Mouse (Mus musculus) frontal cortex, postnatal 10 days (tissue): ENCODE data around the gene Phykpl.

ENCODE experiments used
- DNase-seq, 2 experiments: peaks; one replicate each; pipeline ENCODE4 v3.0.0; 2022; ENCODE audit warnings: low spot score in 2 of 2, mixed read lengths in 1 of 2

The Phykpl gene

GRCm38 (mm10) chr11:51584431-51585248 lies at the start of gene Phykpl:
Gene Phykpl, plus strand, starts transcription at chr11:51584757.
- DNase-seq = peak; percentile 89 to 93

- no peak for DNase-seq
Measured at GRCm38 (mm10) chr11:51538388-51538787, 46.2 kb upstream of the Phykpl start.

- DNase-seq = no peak
Measured at GRCm38 (mm10) chr11:51538919-51539758, 45.4 kb upstream of the Phykpl start.

GRCm38 (mm10) chr11:51539759-51540282 lies 44.7 kb upstream of the Phykpl start:
- peak; percentile 87 to 89 for DNase-seq

GRCm38 (mm10) chr11:51542424-51542823 lies 42.1 kb upstream of the Phykpl start:
- DNase-seq = no peak

- DNase-seq = no peak
Measured at GRCm38 (mm10) chr11:51543487-51544050, 41.0 kb upstream of the Phykpl start.

- no peak for DNase-seq
Measured at GRCm38 (mm10) chr11:51544413-51544812, 40.1 kb upstream of the Phykpl start.

- no peak for DNase-seq
Measured at GRCm38 (mm10) chr11:51545811-51546210, 38.7 kb upstream of the Phykpl start.

GRCm38 (mm10) chr11:51551253-51551652 lies 33.3 kb upstream of the Phykpl start:
- DNase-seq = no peak

- DNase-seq = no peak
Measured at GRCm38 (mm10) chr11:51552091-51552490, 32.5 kb upstream of the Phykpl start.

- DNase-seq = no peak
Measured at GRCm38 (mm10) chr11:51554590-51554989, 30.0 kb upstream of the Phykpl start.

GRCm38 (mm10) chr11:51555066-51555465 lies 29.5 kb upstream of the Phykpl start:
- no peak for DNase-seq

GRCm38 (mm10) chr11:51563276-51563675 lies 21.3 kb upstream of the Phykpl start:
- DNase-seq = no peak

- DNase-seq = no peak
Measured at GRCm38 (mm10) chr11:51565062-51565461, 19.5 kb upstream of the Phykpl start.

- no peak for DNase-seq
Measured at GRCm38 (mm10) chr11:51565951-51566350, 18.6 kb upstream of the Phykpl start.

GRCm38 (mm10) chr11:51568801-51569200 lies 15.8 kb upstream of the Phykpl start:
- no peak for DNase-seq

- DNase-seq = no peak
Measured at GRCm38 (mm10) chr11:51576454-51576853, 8.1 kb upstream of the Phykpl start.

GRCm38 (mm10) chr11:51577587-51577986 lies 7.0 kb upstream of the Phykpl start:
- no peak for DNase-seq

GRCm38 (mm10) chr11:51579024-51579423 lies 5.5 kb upstream of the Phykpl start:
- no peak for DNase-seq

- DNase-seq = peak in 1 of 2 experiments; percentile 63
Measured at GRCm38 (mm10) chr11:51582713-51583112, 1.8 kb upstream of the Phykpl start.

- peak in 1 of 2 experiments; percentile 23 for DNase-seq
Measured at GRCm38 (mm10) chr11:51584057-51584430, 513 bp upstream of the Phykpl start.

GRCm38 (mm10) chr11:51585608-51586252 lies 1.2 kb downstream of the Phykpl start:
- DNase-seq = no peak
